Mouse (Mus musculus) CD4-positive, CD25-positive, alpha-beta regulatory T cell, adult 9 weeks (primary cell): ENCODE measurements around the gene Aktip. TPM values are rescaled to one million over a fixed set of nuclear protein-coding genes. Genes with fewer than 3 reads are reported as not detected.

Experiments used
- polyA plus RNA-seq: library from polyadenylated mRNA; unstranded; fragments of 100-300 nt; shearing (Covaris generic); gene quantifications from one replicate; pipeline ENCODE4 v1.2.1, GENCODE M21; 2017

Aktip gene
- 39.5 TPM for polyA plus RNA-seq

DNA sequence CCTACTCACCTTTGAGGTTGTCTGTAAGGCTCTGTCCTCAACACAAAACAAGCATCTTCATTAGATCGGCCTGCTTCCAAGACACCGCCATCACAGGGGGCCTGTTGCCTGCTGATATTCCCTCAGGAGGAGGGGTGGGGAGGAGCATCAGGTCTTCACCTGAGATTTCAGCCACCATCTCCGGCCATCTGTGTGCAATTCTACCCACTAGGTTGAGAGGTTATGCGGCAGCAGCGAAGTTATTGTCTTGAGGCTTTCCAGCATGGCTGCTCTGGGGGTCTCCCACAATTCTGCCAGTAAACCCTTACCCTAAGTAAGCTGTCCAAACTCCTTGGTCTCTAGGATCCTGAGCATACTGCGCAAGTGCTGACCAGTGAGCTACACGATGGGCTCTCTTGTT is at the start of gene Aktip:
TSS of gene Aktip (minus strand) at position 101 of the 400 bp plus-strand sequence.

DNA sequence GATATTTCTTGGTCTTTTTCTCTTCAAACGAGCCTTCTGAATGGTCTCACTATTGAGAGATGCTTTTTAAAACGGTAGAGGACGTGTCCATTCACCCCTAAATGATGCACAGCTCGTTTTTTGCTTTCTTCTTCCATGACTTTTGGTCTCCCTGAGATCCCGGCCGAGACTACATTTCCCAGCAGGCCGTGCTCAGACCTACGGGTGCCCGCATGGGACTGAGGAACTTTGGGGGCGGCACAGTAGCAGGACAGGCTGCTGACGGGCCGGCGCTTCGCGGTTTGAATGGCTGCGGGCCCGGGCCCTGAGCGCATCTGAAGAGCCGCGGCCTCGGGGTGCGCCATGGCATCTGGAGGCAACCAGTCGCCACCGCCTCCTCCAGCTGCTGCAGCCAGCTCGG is 129.9 kb downstream of the Aktip start, which contains the start of gene Rbl2:
TSS of gene Rbl2 (plus strand) at position 224 of the 400 bp plus-strand sequence.

Other genes starting within 250 kb of the Aktip start
- gene Rbl2, start 129.9 kb downstream of the Aktip start, polyA plus RNA-seq = 71.9 TPM
- 3.9 TPM for gene Rpgrip1l, start 113.3 kb upstream of the Aktip start, polyA plus RNA-seq
- gene Fto, start 113.5 kb upstream of the Aktip start, polyA plus RNA-seq = 87.7 TPM